Mouse (Mus musculus): ENCODE data around the gene Minos1. TPM values are rescaled to one million over a fixed set of nuclear protein-coding genes. Genes with fewer than 3 reads are reported as not detected.

Gene Minos1
- polyA plus RNA-seq, 1 experiment: 137 TPM

DNA sequence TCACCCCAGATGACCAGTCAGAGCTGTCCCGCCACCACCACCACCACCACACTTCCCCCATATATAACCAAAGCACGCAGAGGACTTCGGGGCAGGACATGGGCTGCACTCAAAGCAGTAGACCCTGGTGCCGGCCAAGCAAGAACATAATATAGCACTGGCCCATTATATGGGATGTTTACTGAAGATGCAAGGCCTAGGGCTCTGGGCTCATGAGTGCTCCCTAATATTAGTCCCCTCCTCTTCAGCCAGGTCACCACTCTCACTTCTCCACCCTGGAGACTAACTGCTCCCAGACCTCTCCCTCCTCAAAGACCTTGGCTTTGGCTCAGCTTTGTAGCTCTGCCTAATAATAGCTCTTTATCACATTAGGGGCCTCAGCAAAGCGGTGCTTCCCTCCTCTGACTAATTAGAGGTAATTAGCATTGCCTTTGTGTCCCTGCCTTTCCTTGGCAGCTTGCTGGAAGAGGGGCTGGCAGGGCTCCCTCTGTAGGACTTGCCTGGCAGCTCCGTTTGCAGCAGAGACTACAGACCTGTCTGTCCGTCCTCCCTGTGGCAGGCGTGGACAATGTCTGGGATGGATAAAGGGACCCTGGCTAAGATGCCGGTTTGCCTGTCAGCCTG lies 76.5 kb downstream of the Minos1 start:
- Histone ChIP-seq H3K27me3 (ENCODE audit: control insufficient read depth, insufficient read depth, low read length, poor library complexity, severe bottlenecking) (no peaks in the 10 kb centered on the region), H3K27ac (ENCODE audit: insufficient read depth, low read length) (no peak overlapping the region), H3K4me1 (ENCODE audit: control insufficient read depth, insufficient read depth, low read length) (no peaks in the 10 kb centered on the region), H3K9ac (ENCODE audit: low read depth, poor library complexity, severe bottlenecking) (no peak overlapping the region), H3K9me3 (replicated peaks; ENCODE audit: control insufficient read depth, insufficient read depth, low read length, poor library complexity, severe bottlenecking) (no peaks in the 10 kb centered on the region), H3K36me3 (ENCODE audit: control insufficient read depth, insufficient read depth, low read length, poor library complexity, severe bottlenecking) (no peaks in the 10 kb centered on the region), H3K4me3 (ENCODE audit: low read depth, low read length) (no peak overlapping the region)
- TF ChIP-seq POLR2A (IDR thresholded peaks at IDR 0.05; ENCODE audit: insufficient read depth, low read length): no peak
- TF ChIP-seq CTCF (IDR thresholded peaks at IDR 0.05; ENCODE audit: low read depth, low read length): no peak
- no peak for TF ChIP-seq EP300 (IDR thresholded peaks at IDR 0.05; ENCODE audit: insufficient read depth, low read depth, low read length)

DNA sequence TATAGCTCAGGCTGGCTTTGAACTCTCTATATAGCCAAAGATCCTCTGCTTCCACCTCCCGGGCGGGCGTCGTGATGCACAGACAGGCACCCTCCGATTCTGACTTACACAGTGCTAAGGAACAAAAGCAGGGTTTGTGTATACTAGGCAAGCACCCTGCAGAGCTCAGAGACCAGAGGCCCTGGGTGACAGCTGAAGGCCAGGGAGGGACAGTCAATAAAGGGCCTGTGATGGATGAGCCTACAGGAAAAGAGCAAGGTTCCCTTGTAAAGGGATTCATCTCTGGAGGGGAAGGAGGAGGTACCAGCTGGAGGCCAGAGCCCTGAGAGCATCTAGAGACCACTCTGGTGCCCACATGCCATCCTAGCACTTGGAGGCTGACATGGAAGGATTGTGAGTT lies 77.5 kb downstream of the Minos1 start:
- TF ChIP-seq POLR2A (IDR thresholded peaks at IDR 0.05; ENCODE audit: insufficient read depth, low read length): no peak
- no peak for TF ChIP-seq CTCF (IDR thresholded peaks at IDR 0.05; ENCODE audit: low read depth, low read length)
- TF ChIP-seq EP300 (IDR thresholded peaks at IDR 0.05; ENCODE audit: insufficient read depth, low read depth, low read length): no peak
- Histone ChIP-seq H3K4me3 (ENCODE audit: low read depth, low read length) (no peak overlapping the region), H3K9me3 (replicated peaks; ENCODE audit: control insufficient read depth, insufficient read depth, low read length, poor library complexity, severe bottlenecking) (no peaks in the 10 kb centered on the region), H3K4me1 (ENCODE audit: control insufficient read depth, insufficient read depth, low read length) (no peaks in the 10 kb centered on the region), H3K36me3 (ENCODE audit: control insufficient read depth, insufficient read depth, low read length, poor library complexity, severe bottlenecking) (no peaks in the 10 kb centered on the region), H3K27ac (ENCODE audit: insufficient read depth, low read length) (no peak overlapping the region), H3K27me3 (ENCODE audit: control insufficient read depth, insufficient read depth, low read length, poor library complexity, severe bottlenecking) (no peaks in the 10 kb centered on the region), H3K9ac (ENCODE audit: low read depth, poor library complexity, severe bottlenecking) (no peak overlapping the region)

DNA sequence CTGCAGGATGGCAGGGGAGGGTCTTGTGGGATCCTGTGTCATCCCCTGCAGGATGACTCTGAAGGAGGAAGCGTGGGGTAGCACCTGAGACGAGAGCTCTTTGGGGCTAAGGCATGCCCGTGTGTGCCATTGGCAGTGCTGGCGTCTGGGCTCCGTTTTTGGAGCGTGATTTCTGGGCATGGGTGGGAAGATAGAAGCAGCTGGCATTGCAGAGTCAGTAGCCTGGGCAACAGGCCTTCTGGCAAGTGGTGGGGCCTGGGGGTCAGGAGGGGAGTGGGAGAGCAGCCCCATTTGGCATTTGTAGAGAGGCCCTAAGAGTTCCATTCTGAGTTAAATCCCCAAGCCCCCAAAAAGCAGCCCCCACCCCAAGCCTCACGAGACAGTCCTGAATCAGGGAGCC lies 78.1 kb downstream of the Minos1 start:
- Histone ChIP-seq H3K36me3 (ENCODE audit: control insufficient read depth, insufficient read depth, low read length, poor library complexity, severe bottlenecking) (no peaks in the 10 kb centered on the region), H3K27ac (ENCODE audit: insufficient read depth, low read length) (no peak overlapping the region), H3K27me3 (ENCODE audit: control insufficient read depth, insufficient read depth, low read length, poor library complexity, severe bottlenecking) (no peaks in the 10 kb centered on the region), H3K9me3 (replicated peaks; ENCODE audit: control insufficient read depth, insufficient read depth, low read length, poor library complexity, severe bottlenecking) (no peaks in the 10 kb centered on the region), H3K4me1 (ENCODE audit: control insufficient read depth, insufficient read depth, low read length) (no peaks in the 10 kb centered on the region), H3K9ac (ENCODE audit: low read depth, poor library complexity, severe bottlenecking) (no peak overlapping the region), H3K4me3 (ENCODE audit: low read depth, low read length) (no peak overlapping the region)
- TF ChIP-seq CTCF (IDR thresholded peaks at IDR 0.05; ENCODE audit: low read depth, low read length): no peak
- TF ChIP-seq POLR2A (IDR thresholded peaks at IDR 0.05; ENCODE audit: insufficient read depth, low read length): no peak
- no peak for TF ChIP-seq EP300 (IDR thresholded peaks at IDR 0.05; ENCODE audit: insufficient read depth, low read depth, low read length)

Other genes starting within 250 kb of the Minos1 start
- 8.7 and 9.2 TPM in 2 replicates for gene Otud3, start 217.2 kb downstream of the Minos1 start, polyA plus RNA-seq (2011; ENCODE audit: insufficient read depth, insufficient read length, low read depth, missing spikeins)
- not detected in 2 replicates for gene Rnf186, start 164.0 kb downstream of the Minos1 start, polyA plus RNA-seq (2011; ENCODE audit: insufficient read depth, insufficient read length, low read depth, missing spikeins)
- gene Tmco4, start 158.2 kb downstream of the Minos1 start, polyA plus RNA-seq (2011; ENCODE audit: insufficient read depth, insufficient read length, low read depth, missing spikeins): 3.0 and 3.9 TPM in 2 replicates
- not detected in 2 replicates for gene Htr6, start 55.5 kb downstream of the Minos1 start, polyA plus RNA-seq (2011; ENCODE audit: insufficient read depth, insufficient read length, low read depth, missing spikeins)
- gene Nbl1, start 38.1 kb downstream of the Minos1 start, polyA plus RNA-seq (2011; ENCODE audit: insufficient read depth, insufficient read length, low read depth, missing spikeins): 4.3 and 5.1 TPM in 2 replicates
- gene Capzb, start 61.8 kb upstream of the Minos1 start, polyA plus RNA-seq (2011; ENCODE audit: insufficient read depth, insufficient read length, low read depth, missing spikeins): 293 and 299 TPM in 2 replicates
- 10.1 and 14.0 TPM in 2 replicates for gene Pqlc2, start 179.6 kb upstream of the Minos1 start, polyA plus RNA-seq (2011; ENCODE audit: insufficient read depth, insufficient read length, low read depth, missing spikeins)
- gene Akr7a5, start 179.6 kb upstream of the Minos1 start, polyA plus RNA-seq (2011; ENCODE audit: insufficient read depth, insufficient read length, low read depth, missing spikeins): 32.4 and 33.5 TPM in 2 replicates
- 112 and 122 TPM in 2 replicates for gene Mrto4, start 221.5 kb upstream of the Minos1 start, polyA plus RNA-seq (2011; ENCODE audit: insufficient read depth, insufficient read length, low read depth, missing spikeins)
- gene Emc1, start 221.5 kb upstream of the Minos1 start, polyA plus RNA-seq (2011; ENCODE audit: insufficient read depth, insufficient read length, low read depth, missing spikeins): 37.3 and 43.1 TPM in 2 replicates
- 141 and 159 TPM in 2 replicates for gene Ubr4, start 221.5 kb upstream of the Minos1 start, polyA plus RNA-seq (2011; ENCODE audit: insufficient read depth, insufficient read length, low read depth, missing spikeins)

Data from ES-Bruce4 (cell line).